Mouse (Mus musculus) hindlimb bud, embryonic 11.5 days (tissue): Measurements from ENCODE around the gene Gdpd1.

Experiments
- DNase-seq: peaks from one replicate; pipeline ENCODE4 v3.0.0-alpha.2; 2012; ENCODE audit warnings: low read depth, low spot score; ENCODE audit errors: extremely low spot score

The Gdpd1 gene

DNA sequence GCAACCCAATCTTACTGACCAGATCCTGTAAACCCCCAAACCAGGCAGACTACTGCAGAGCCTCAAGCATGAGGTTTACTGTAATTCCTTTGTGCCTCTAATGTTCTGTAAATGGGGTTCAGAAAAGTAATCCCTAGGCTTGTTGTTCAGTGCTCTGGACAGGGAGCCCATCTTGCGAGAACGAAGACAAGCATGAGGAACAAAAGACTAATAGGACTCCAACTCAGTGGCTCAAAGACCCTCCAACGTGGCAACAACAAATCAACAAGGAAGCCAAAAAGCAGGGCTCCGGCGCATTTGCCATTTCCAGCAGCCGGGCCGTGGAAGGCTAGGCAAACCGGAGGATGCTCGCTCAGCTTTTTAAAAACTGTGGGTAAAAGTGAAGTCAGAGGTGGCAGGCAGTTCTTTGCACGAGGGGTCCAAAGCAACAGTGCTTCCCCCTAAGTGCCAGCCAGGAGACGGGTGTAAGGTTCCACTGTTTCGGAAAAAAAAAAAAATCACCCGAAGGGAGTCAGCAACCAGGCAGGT, 81.3 kb downstream of the Gdpd1 start:
- no peak for DNase-seq

DNA sequence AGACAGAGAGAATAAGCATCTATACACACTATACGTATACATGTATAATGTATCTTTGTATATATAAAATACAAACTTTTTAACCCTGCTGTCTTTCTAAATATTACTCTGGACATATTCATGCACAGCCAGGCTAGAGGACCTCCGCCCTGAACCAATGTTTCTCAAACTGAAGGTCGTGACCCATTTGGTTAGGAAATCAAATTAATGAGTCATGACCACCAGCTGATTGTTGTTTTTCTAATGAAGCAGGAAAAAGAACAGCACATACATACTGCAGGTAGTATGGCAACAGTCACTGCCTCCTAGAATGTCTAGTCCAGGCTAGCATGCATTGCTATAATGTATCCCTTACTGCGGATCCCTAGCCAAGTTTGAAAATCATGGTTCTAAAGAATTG, 82.6 kb downstream of the Gdpd1 start:
- DNase-seq, result no peak

DNA sequence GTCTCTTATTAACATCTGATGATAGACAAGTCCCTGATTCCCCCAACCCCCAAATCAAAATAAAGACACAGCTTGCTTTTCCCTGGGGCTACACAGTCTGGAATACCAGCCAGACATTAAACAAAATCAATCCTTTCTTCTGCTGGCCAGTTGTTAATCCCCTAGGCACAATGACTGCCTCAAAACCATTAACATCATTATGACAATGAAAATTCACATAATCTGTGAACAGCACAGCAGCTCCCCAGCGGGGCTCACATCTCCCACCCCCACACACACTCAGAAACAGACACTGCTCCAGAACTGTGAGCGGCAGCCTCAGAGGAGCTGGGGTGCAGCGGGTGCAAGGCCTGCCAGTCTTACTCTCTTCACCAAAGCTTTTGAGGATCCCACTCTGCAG, 83.6 kb downstream of the Gdpd1 start:
- DNase-seq, result no peak

DNA sequence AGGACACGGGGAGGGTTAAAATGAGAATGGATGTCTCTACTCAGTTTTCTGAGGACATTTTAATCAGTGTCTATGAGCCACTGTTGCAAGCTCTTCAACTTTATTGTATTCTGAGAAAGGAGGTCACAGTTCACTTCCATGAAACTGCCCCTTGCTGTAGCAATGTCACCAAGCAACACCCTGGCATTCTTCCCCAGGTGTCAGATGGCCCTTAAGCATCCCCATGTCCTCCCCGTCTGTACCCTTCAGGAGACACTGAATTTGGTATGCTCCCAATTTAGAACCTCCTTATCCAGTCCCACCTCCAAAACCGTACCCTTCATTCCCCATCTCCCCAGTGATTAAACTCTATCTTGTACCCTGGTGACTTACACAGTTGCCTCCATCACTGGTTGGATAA, 88.9 kb downstream of the Gdpd1 start:
- DNase-seq, result no peak
